Mouse (Mus musculus) spleen, adult 2 months (tissue): ENCODE results near the gene Tlr3.

ENCODE experiments used
- CTCF ChIP-seq: fragments of 200-500 bp; IDR thresholded peaks from 2 replicates; pipeline ENCODE4 v1.5.1; 2011; ENCODE audit warnings: mild to moderate bottlenecking, inconsistent platforms; ENCODE audit not compliant: insufficient read depth, insufficient read length, insufficient replicate concordance; ENCODE audit errors: extremely low read depth
- POLR2A ChIP-seq: fragments of 200-500 bp; IDR thresholded peaks from 2 replicates; pipeline ENCODE4 v1.6.1; 2011; ENCODE audit warnings: low read depth, low read length, inconsistent platforms

GRCm38 (mm10) chr8:45409702-45410101 is 1.2 kb downstream of the Tlr3 start:
- no peak for TF ChIP-seq CTCF
- TF ChIP-seq POLR2A, result no peak
